Mouse (Mus musculus): ENCODE measurements around the gene Ucma. TPM values are rescaled to one million over a fixed set of nuclear protein-coding genes. Genes with fewer than 3 reads are reported as not detected.
A peak's percentile ranks its signal among the peaks of the same experiment; 100 is the strongest.

Ucma gene
- polyA plus RNA-seq, 1 experiment: not detected

DNA sequence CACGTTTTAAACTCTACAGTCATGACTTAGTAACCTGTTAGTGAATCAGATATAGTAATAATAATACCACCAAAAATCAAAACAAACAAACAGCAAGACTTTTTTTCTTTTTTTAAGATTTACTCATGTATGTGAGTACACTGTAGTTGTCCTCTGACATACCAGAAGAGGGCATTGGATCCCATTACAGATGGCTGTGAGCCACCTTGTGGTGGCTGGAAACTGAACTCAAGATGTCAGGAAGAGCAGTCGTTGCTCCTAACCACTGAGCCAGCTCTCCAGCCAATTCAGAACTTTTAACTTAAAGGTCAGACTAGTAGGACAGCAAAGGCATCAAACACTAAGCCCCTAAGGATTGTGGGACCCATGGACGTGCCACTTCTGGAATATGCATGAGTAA, 23.0 kb downstream of the Ucma start:
- Histone ChIP-seq H3K4me3 (ENCODE audit: low read depth, low read length) (no peak overlapping the region), H3K36me3 (ENCODE audit: control insufficient read depth, insufficient read depth, low read length) (peaks cover 25% of the 10 kb centered on the region), H3K27ac (ENCODE audit: insufficient read depth, low read depth, low read length) (no peak overlapping the region)

DNA sequence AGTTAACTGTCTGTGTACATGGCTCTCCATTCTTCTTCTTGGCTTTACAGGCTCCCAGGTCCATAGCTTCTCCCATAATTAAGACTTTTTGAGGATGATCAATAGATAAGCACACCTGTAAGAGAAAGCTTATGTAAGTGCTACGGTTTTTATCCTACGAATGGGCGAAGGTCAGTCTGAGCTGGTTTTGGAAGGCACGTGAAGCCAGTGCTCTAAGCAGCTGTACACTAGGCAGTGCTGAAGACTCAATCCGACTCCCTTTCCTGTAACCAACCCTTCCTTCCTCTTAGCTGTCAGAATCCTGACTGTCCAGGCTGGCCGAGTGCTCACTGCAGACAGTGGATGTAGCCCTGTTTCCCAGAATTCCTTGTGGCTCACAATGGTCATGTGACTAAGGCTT, 25.3 kb downstream of the Ucma start:
- no peak overlapping the region for H3K27ac ChIP-seq (ENCODE audit: insufficient read depth, low read depth, low read length)

More for the DNA sequence above, 23.0 kb downstream of the Ucma start:
- TF ChIP-seq CTCF (IDR thresholded peaks at IDR 0.05; ENCODE audit: extremely low read depth, insufficient read length, insufficient replicate concordance, low read depth, low read length): no peak
- no peak for TF ChIP-seq POLR2A (IDR thresholded peaks at IDR 0.05; ENCODE audit: low read depth, low read length)
- WGBS: 64% methylated on average over 3 of the region's 3 CpGs
- Histone ChIP-seq H3K4me1 (ENCODE audit: control insufficient read depth, insufficient read depth, insufficient read length, low read length) (peaks cover 15% of the 10 kb centered on the region), H3K27me3 (ENCODE audit: control insufficient read depth, insufficient read depth, low read length) (no peaks in the 10 kb centered on the region)

DNA sequence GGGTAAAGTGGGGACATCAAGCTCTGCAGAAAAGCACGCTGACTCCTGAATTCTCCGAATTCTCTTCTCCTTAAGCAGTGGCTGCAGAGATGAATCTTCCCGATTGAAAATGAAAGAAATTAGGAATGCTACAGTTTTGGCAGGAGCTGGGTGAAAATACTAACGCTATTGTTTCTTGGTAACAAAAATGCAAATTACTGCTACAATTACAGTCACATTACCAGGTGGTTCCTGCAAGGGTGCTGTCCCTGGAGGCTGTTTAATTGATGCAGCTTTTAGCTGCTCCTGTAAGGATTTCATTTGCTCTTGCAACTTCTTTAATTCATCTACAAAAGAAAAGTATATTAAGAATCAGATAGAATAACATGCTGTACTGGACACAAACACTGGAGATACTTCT, 31.2 kb downstream of the Ucma start:
- Histone ChIP-seq H3K36me3 (ENCODE audit: control insufficient read depth, insufficient read depth, low read length) (peaks cover 28% of the 10 kb centered on the region), H3K4me1 (ENCODE audit: control insufficient read depth, insufficient read depth, insufficient read length, low read length) (peaks cover 16% of the 10 kb centered on the region), H3K27ac (ENCODE audit: insufficient read depth, low read depth, low read length) (no peak overlapping the region), H3K27me3 (ENCODE audit: control insufficient read depth, insufficient read depth, low read length) (no peaks in the 10 kb centered on the region), H3K4me3 (ENCODE audit: low read depth, low read length) (no peak overlapping the region)
- 88% methylated on average over 4 of the region's 4 CpGs for WGBS
- TF ChIP-seq POLR2A (IDR thresholded peaks at IDR 0.05; ENCODE audit: low read depth, low read length) (no peak), CTCF (IDR thresholded peaks at IDR 0.05; ENCODE audit: extremely low read depth, insufficient read length, insufficient replicate concordance, low read depth, low read length) (no peak)

More for the DNA sequence above, 25.3 kb downstream of the Ucma start:
- peaks cover 28% of the 10 kb centered on the region for H3K36me3 ChIP-seq (ENCODE audit: control insufficient read depth, insufficient read depth, low read length)
- peaks cover 13% of the 10 kb centered on the region for H3K4me1 ChIP-seq (ENCODE audit: control insufficient read depth, insufficient read depth, insufficient read length, low read length)
- H3K4me3 ChIP-seq (ENCODE audit: low read depth, low read length): no peak overlapping the region
- TF ChIP-seq CTCF (IDR thresholded peaks at IDR 0.05; ENCODE audit: extremely low read depth, insufficient read length, insufficient replicate concordance, low read depth, low read length) (no peak), POLR2A (IDR thresholded peaks at IDR 0.05; ENCODE audit: low read depth, low read length) (no peak)
- no peaks in the 10 kb centered on the region for H3K27me3 ChIP-seq (ENCODE audit: control insufficient read depth, insufficient read depth, low read length)
- WGBS: 78% methylated on average over 6 of the region's 6 CpGs

DNA sequence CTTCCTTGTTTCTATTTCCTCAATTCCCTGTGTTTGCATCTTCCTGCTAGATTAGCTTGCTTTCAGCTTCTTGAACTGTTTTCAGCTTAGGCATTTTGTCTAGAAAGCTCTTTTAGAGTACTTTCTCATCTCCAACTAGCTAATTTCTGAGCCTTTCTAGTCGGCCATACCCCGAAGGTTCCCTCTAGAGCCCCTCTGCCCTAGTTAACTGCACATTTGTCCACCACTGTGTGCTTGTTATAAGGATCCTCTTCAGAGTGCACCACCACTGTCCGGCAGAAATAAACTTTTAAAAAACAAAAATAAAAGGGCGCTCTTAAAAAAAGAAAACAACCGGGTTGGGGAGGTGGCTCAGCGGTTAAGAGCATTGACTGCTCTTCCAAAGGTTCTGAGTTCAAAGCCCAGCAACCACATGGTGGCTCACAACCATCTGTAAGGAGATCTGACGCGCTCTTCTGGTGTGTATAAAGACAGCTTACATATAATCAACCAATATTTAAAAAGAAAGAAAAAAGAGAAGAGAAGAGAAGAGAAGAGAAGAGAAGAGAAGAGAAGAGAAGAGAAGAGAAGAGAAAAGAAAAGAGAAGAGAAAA, 36.1 kb downstream of the Ucma start:
- Histone ChIP-seq H3K4me1 (ENCODE audit: control insufficient read depth, insufficient read depth, insufficient read length, low read length) (peaks cover 10% of the 10 kb centered on the region; the same call in 1 of the 2 replicates), H3K36me3 (ENCODE audit: control insufficient read depth, insufficient read depth, low read length) (peaks cover 15% of the 10 kb centered on the region), H3K4me3 (ENCODE audit: low read depth, low read length) (peak overlapping the region; percentile 76), H3K27ac (ENCODE audit: insufficient read depth, low read depth, low read length) (peak overlapping the region; percentile 60; the same call in 1 of the 2 replicates), H3K27me3 (ENCODE audit: control insufficient read depth, insufficient read depth, low read length) (no peaks in the 10 kb centered on the region)
- WGBS: 3% methylated on average over 8 of the region's 8 CpGs
- TF ChIP-seq POLR2A (IDR thresholded peaks at IDR 0.05; ENCODE audit: low read depth, low read length) (no peak), CTCF (IDR thresholded peaks at IDR 0.05; ENCODE audit: extremely low read depth, insufficient read length, insufficient replicate concordance, low read depth, low read length) (no peak)

DNA sequence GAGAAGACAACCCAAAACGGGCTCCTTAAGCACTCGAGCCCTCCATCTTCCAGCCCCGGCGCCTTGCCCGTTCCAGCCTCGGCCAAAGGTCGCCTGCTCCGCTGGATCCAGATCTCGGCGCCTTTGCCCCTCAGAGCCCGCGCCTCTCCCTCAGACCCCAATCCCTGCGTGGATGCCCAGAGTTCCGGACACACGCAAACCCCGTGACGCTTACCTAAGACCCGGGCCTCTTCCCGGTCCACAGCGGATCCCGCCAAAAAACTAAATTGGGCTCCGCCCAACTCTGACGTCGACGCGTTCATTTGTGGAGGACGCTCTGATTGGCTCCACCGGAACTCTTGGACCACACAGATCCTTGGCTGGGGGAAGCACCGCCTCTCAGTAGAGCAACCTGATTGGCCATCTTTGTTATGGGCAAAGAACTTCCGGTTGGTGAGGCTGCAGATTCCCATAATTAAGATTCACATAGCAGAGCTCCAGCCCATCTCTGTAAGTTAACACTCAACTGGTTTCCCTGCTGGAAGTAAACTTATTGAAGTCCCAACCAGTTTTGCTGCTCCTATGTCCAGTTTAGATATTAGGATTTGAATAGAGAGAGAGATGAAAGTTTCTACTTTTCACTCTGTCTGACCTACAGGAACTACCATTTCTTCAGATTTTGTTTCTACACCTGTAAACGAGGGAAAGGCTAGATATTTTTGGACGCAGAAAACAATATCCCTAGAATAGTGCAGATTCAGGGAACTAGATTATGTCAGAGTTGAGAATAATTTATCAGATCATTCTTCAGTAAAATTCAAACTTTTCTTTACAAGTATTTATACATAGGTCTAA, 36.8 kb downstream of the Ucma start, which contains the start of gene Mcm10:
Gene Mcm10, minus strand, starts transcription at position 301 of the 834 bp plus-strand sequence.
- no peaks in the 10 kb centered on the region for H3K27me3 ChIP-seq (ENCODE audit: control insufficient read depth, insufficient read depth, low read length)
- peaks cover 10% of the 10 kb centered on the region; the same call in 1 of the 2 replicates for H3K36me3 ChIP-seq (ENCODE audit: control insufficient read depth, insufficient read depth, low read length)
- 2% methylated on average over 32 of the region's 32 CpGs for WGBS
- H3K4me3 ChIP-seq (ENCODE audit: low read depth, low read length): peak within 1 kb of the TSS; percentile 76
- peak within 1 kb of the TSS; percentile 60 for H3K27ac ChIP-seq (ENCODE audit: insufficient read depth, low read depth, low read length)
- peaks cover 10% of the 10 kb centered on the region; the same call in 1 of the 2 replicates for H3K4me1 ChIP-seq (ENCODE audit: control insufficient read depth, insufficient read depth, insufficient read length, low read length)
- TF ChIP-seq POLR2A (IDR thresholded peaks at IDR 0.05; ENCODE audit: low read depth, low read length) (no peak), CTCF (IDR thresholded peaks at IDR 0.05; ENCODE audit: extremely low read depth, insufficient read length, insufficient replicate concordance, low read depth, low read length) (no peak)

DNA sequence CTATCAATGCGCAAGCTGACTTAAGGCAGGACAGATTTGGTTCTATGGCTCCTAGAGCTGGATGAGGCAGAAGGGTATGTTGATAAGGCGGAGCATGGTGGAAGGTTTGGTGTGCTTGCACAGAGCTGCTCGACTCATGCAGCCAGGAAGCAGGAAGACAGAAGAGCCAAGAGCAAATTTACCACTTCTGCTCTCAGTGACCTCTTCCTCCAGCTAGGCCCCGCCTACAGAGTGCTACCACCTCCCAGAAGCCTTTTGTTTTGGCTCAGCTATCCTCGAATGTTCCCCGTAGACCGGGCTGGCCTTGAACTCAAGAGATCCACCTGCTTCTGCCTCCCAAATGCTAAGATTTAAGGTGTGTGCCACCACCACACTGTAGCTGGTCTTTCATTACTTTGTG, 38.7 kb downstream of the Ucma start:
- 56% methylated on average over 7 of the region's 7 CpGs for WGBS
- Histone ChIP-seq H3K27me3 (ENCODE audit: control insufficient read depth, insufficient read depth, low read length) (no peaks in the 10 kb centered on the region), H3K27ac (ENCODE audit: insufficient read depth, low read depth, low read length) (no peak overlapping the region), H3K4me1 (ENCODE audit: control insufficient read depth, insufficient read depth, insufficient read length, low read length) (peaks cover 3% of the 10 kb centered on the region; the same call in 1 of the 2 replicates), H3K4me3 (ENCODE audit: low read depth, low read length) (no peak overlapping the region), H3K36me3 (ENCODE audit: control insufficient read depth, insufficient read depth, low read length) (peaks cover 3% of the 10 kb centered on the region)
- TF ChIP-seq CTCF (IDR thresholded peaks at IDR 0.05; ENCODE audit: extremely low read depth, insufficient read length, insufficient replicate concordance, low read depth, low read length) (no peak), POLR2A (IDR thresholded peaks at IDR 0.05; ENCODE audit: low read depth, low read length) (no peak)

DNA sequence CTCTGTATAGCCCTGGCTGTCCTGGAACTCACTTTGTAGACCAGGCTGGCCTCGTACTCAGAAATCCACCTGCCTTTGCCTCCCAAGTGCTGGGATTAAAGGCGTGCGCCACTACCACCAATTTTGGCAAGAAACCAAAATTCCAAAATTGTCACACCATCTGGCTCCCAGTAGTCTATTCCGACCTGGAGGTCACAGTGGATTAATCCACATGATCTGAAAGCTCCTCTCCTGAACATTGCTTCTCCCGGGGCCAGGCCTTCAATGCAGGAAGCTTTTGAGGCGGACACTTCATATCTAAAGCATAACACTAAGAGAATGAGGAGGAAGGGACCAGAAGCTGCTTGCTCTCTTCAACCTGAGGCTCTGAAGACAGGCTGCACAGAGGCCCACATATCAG, 39.6 kb downstream of the Ucma start:
- H3K27ac ChIP-seq (ENCODE audit: insufficient read depth, low read depth, low read length): no peak overlapping the region
- H3K4me1 ChIP-seq (ENCODE audit: control insufficient read depth, insufficient read depth, insufficient read length, low read length): peaks cover 3% of the 10 kb centered on the region; the same call in 1 of the 2 replicates
- peaks cover 8% of the 10 kb centered on the region for H3K36me3 ChIP-seq (ENCODE audit: control insufficient read depth, insufficient read depth, low read length)
- no peak for TF ChIP-seq CTCF (IDR thresholded peaks at IDR 0.05; ENCODE audit: extremely low read depth, insufficient read length, insufficient replicate concordance, low read depth, low read length)
- TF ChIP-seq POLR2A (IDR thresholded peaks at IDR 0.05; ENCODE audit: low read depth, low read length): no peak
- no peak overlapping the region for H3K4me3 ChIP-seq (ENCODE audit: low read depth, low read length)
- WGBS: 89% methylated on average over 6 of the region's 6 CpGs
- no peaks in the 10 kb centered on the region for H3K27me3 ChIP-seq (ENCODE audit: control insufficient read depth, insufficient read depth, low read length)
